Mouse (Mus musculus): ENCODE results near the gene Gtf2h3.

GRCm38 (mm10) chr5:124614709-124615108, 35.8 kb downstream of the Gtf2h3 start:
- TF ChIP-seq CTCF (IDR thresholded peaks at IDR 0.05; ENCODE audit: insufficient read depth, low read depth, low read length) = no peak
- TF ChIP-seq POLR2A (IDR thresholded peaks at IDR 0.05; ENCODE audit: insufficient read depth, low read depth, low read length) = no peak

All from olfactory bulb, adult 2 months (tissue).